Mouse (Mus musculus): ENCODE measurements around the gene Pak4. TPM values are rescaled to one million over a fixed set of nuclear protein-coding genes. Genes with fewer than 3 reads are reported as not detected.

Gene Pak4
- polyA plus RNA-seq, 1 experiment from 2014 or later: 18.1 TPM

- WGBS: 64% methylated on average over 4 of the region's 4 CpGs
Observed at GRCm38 (mm10) chr7:28558486-28558885, 39.5 kb downstream of the Pak4 start.

DNA sequence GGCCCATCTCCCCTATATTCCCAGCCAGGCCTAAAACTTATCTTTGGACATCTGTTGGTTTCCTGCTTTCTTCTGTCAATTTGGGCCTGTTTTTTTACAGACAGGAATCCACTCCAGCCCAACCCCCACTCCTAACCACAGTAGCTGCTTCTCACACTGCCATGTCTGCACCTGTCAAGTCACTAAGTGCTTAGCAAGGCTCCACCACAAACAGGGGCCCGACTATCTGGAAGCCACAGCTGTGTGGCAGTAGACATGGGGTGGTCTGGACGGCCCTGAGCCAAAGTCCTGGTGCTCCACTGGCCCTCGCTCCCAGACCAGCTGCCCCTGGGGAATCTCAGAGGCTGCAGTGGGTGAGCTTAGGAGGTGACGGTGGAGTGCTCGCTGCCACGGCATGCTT lies 40.3 kb downstream of the Pak4 start:
- WGBS: 91% methylated on average over 6 of the region's 6 CpGs
- no peak for ATAC-seq

More at GRCm38 (mm10) chr7:28558486-28558885, 39.5 kb downstream of the Pak4 start:
- no peak for ATAC-seq
- H3K27me3 ChIP-seq (ENCODE audit: control insufficient read depth, insufficient read depth, low read depth, low read length): no peaks in the 10 kb centered on the region
- no peaks in the 10 kb centered on the region for H3K9me3 ChIP-seq (replicated peaks; ENCODE audit: control insufficient read depth, low read length, poor library complexity, severe bottlenecking)
- no peaks in the 10 kb centered on the region for H3K4me1 ChIP-seq (ENCODE audit: control insufficient read depth, insufficient read depth, low read length)
- H3K4me2 ChIP-seq (ENCODE audit: low read length): no peak overlapping the region
- H3K4me3 ChIP-seq (ENCODE audit: low read depth, low read length): no peak overlapping the region
- no peak overlapping the region for H3K27ac ChIP-seq (ENCODE audit: low read length)
- no peak overlapping the region for H3K9ac ChIP-seq (ENCODE audit: low read depth, low read length)
- H3K36me3 ChIP-seq (ENCODE audit: control insufficient read depth, insufficient read depth, low read length): peaks cover 6% of the 10 kb centered on the region; the same call in 1 of the 2 replicates

DNA sequence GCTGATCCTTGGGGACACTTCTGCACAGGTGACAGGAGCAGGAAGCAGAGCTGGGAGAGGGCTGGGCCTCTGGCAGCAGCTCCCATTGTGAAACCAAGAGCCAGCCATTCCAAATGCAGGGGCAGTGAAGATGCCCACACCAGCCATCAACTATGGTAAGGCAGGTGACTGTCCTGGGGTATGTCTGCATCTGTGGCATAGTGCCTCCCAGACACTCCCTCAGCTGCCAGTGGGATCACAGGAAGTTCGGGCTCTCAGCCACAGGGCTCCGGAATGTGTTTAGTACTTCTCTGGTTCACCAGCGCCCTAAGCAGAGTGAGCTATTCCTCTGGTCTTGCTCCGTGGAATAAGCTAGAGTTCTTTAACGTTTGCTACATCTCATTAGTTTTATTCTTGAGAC lies 40.9 kb downstream of the Pak4 start:
- no peak overlapping the region for H3K4me2 ChIP-seq (ENCODE audit: low read length)
- WGBS: 76% methylated on average over 5 of the region's 5 CpGs
- H3K4me1 ChIP-seq (ENCODE audit: control insufficient read depth, insufficient read depth, low read length): no peaks in the 10 kb centered on the region
- H3K27me3 ChIP-seq (ENCODE audit: control insufficient read depth, insufficient read depth, low read depth, low read length): no peaks in the 10 kb centered on the region
- H3K27ac ChIP-seq (ENCODE audit: low read length): no peak overlapping the region
- no peak overlapping the region for H3K4me3 ChIP-seq (ENCODE audit: low read depth, low read length)
- H3K36me3 ChIP-seq (ENCODE audit: control insufficient read depth, insufficient read depth, low read length): peaks cover 6% of the 10 kb centered on the region; the same call in 1 of the 2 replicates
- no peaks in the 10 kb centered on the region for H3K9me3 ChIP-seq (replicated peaks; ENCODE audit: control insufficient read depth, low read length, poor library complexity, severe bottlenecking)
- ATAC-seq: no peak
- no peak overlapping the region for H3K9ac ChIP-seq (ENCODE audit: low read depth, low read length)

More for the DNA sequence above, 40.3 kb downstream of the Pak4 start:
- no peaks in the 10 kb centered on the region for H3K9me3 ChIP-seq (replicated peaks; ENCODE audit: control insufficient read depth, low read length, poor library complexity, severe bottlenecking)
- H3K9ac ChIP-seq (ENCODE audit: low read depth, low read length): no peak overlapping the region
- no peaks in the 10 kb centered on the region for H3K4me1 ChIP-seq (ENCODE audit: control insufficient read depth, insufficient read depth, low read length)
- H3K36me3 ChIP-seq (ENCODE audit: control insufficient read depth, insufficient read depth, low read length): peaks cover 6% of the 10 kb centered on the region; the same call in 1 of the 2 replicates
- H3K27me3 ChIP-seq (ENCODE audit: control insufficient read depth, insufficient read depth, low read depth, low read length): no peaks in the 10 kb centered on the region
- H3K4me3 ChIP-seq (ENCODE audit: low read depth, low read length): no peak overlapping the region
- H3K4me2 ChIP-seq (ENCODE audit: low read length): no peak overlapping the region
- no peak overlapping the region for H3K27ac ChIP-seq (ENCODE audit: low read length)

GRCm38 (mm10) chr7:28555939-28556535 lies 41.9 kb downstream of the Pak4 start:
- H3K4me1 ChIP-seq (ENCODE audit: control insufficient read depth, insufficient read depth, low read length): no peaks in the 10 kb centered on the region
- H3K36me3 ChIP-seq (ENCODE audit: control insufficient read depth, insufficient read depth, low read length): peaks cover 6% of the 10 kb centered on the region; the same call in 1 of the 2 replicates
- ATAC-seq: no peak
- H3K9ac ChIP-seq (ENCODE audit: low read depth, low read length): no peak overlapping the region
- H3K27ac ChIP-seq (ENCODE audit: low read length): no peak overlapping the region
- no peak overlapping the region for H3K4me3 ChIP-seq (ENCODE audit: low read depth, low read length)
- 16% methylated on average over 5 of the region's 5 CpGs for WGBS
- H3K9me3 ChIP-seq (replicated peaks; ENCODE audit: control insufficient read depth, low read length, poor library complexity, severe bottlenecking): no peaks in the 10 kb centered on the region
- H3K27me3 ChIP-seq (ENCODE audit: control insufficient read depth, insufficient read depth, low read depth, low read length): no peaks in the 10 kb centered on the region
- no peak overlapping the region for H3K4me2 ChIP-seq (ENCODE audit: low read length)

GRCm38 (mm10) chr7:28553076-28553475 lies 44.9 kb downstream of the Pak4 start:
- H3K9ac ChIP-seq (ENCODE audit: low read depth, low read length): no peak overlapping the region
- no peak overlapping the region for H3K4me3 ChIP-seq (ENCODE audit: low read depth, low read length)
- H3K36me3 ChIP-seq (ENCODE audit: control insufficient read depth, insufficient read depth, low read length): no peaks in the 10 kb centered on the region
- no peaks in the 10 kb centered on the region for H3K27me3 ChIP-seq (ENCODE audit: control insufficient read depth, insufficient read depth, low read depth, low read length)
- 93% methylated on average over 6 of the region's 6 CpGs for WGBS
- no peak for ATAC-seq
- H3K4me2 ChIP-seq (ENCODE audit: low read length): no peak overlapping the region
- H3K9me3 ChIP-seq (replicated peaks; ENCODE audit: control insufficient read depth, low read length, poor library complexity, severe bottlenecking): no peaks in the 10 kb centered on the region
- no peaks in the 10 kb centered on the region for H3K4me1 ChIP-seq (ENCODE audit: control insufficient read depth, insufficient read depth, low read length)
- H3K27ac ChIP-seq (ENCODE audit: low read length): no peak overlapping the region

- H3K4me3 ChIP-seq (ENCODE audit: low read depth, low read length): no peak overlapping the region
- no peak overlapping the region for H3K27ac ChIP-seq (ENCODE audit: low read length)
- H3K9ac ChIP-seq (ENCODE audit: low read depth, low read length): no peak overlapping the region
- no peak overlapping the region for H3K4me2 ChIP-seq (ENCODE audit: low read length)
- H3K36me3 ChIP-seq (ENCODE audit: control insufficient read depth, insufficient read depth, low read length): no peaks in the 10 kb centered on the region
- H3K27me3 ChIP-seq (ENCODE audit: control insufficient read depth, insufficient read depth, low read depth, low read length): peaks cover 24% of the 10 kb centered on the region
- ATAC-seq: no peak
- H3K9me3 ChIP-seq (replicated peaks; ENCODE audit: control insufficient read depth, low read length, poor library complexity, severe bottlenecking): no peaks in the 10 kb centered on the region
- 76% methylated on average over 6 of the region's 7 CpGs for WGBS
- H3K4me1 ChIP-seq (ENCODE audit: control insufficient read depth, insufficient read depth, low read length): peaks cover 15% of the 10 kb centered on the region; the same call in 1 of the 2 replicates
Observed at GRCm38 (mm10) chr7:28547628-28548027, 50.4 kb downstream of the Pak4 start.

GRCm38 (mm10) chr7:28547154-28547553 lies 50.8 kb downstream of the Pak4 start, which contains the start of gene Nccrp1:
Nccrp1 (minus strand) TSS chr7:28547254.
- ATAC-seq: no peak
- no peak within 1 kb of the TSS for H3K27ac ChIP-seq (ENCODE audit: low read length)
- H3K4me3 ChIP-seq (ENCODE audit: low read depth, low read length): peak within 1 kb of the TSS; percentile 37
- H3K4me2 ChIP-seq (ENCODE audit: low read length): peak within 1 kb of the TSS; percentile 73
- WGBS: 1% methylated on average over 5 of the region's 5 CpGs
- no peaks in the 10 kb centered on the region for H3K36me3 ChIP-seq (ENCODE audit: control insufficient read depth, insufficient read depth, low read length)
- peak within 1 kb of the TSS; percentile 60; the same call in 1 of the 2 replicates for H3K9ac ChIP-seq (ENCODE audit: low read depth, low read length)
- H3K27me3 ChIP-seq (ENCODE audit: control insufficient read depth, insufficient read depth, low read depth, low read length): peaks cover 24% of the 10 kb centered on the region
- H3K9me3 ChIP-seq (replicated peaks; ENCODE audit: control insufficient read depth, low read length, poor library complexity, severe bottlenecking): no peaks in the 10 kb centered on the region
- H3K4me1 ChIP-seq (ENCODE audit: control insufficient read depth, insufficient read depth, low read length): peaks cover 15% of the 10 kb centered on the region; the same call in 1 of the 2 replicates

- 0% methylated on average over 22 of the region's 22 CpGs for WGBS
- H3K36me3 ChIP-seq (ENCODE audit: control insufficient read depth, insufficient read depth, low read length): no peaks in the 10 kb centered on the region
- H3K4me3 ChIP-seq (ENCODE audit: low read depth, low read length): peak overlapping the region; percentile 37
- H3K27me3 ChIP-seq (ENCODE audit: control insufficient read depth, insufficient read depth, low read depth, low read length): peaks cover 24% of the 10 kb centered on the region
- no peaks in the 10 kb centered on the region for H3K9me3 ChIP-seq (replicated peaks; ENCODE audit: control insufficient read depth, low read length, poor library complexity, severe bottlenecking)
- peaks cover 15% of the 10 kb centered on the region; the same call in 1 of the 2 replicates for H3K4me1 ChIP-seq (ENCODE audit: control insufficient read depth, insufficient read depth, low read length)
- ATAC-seq: no peak
- no peak overlapping the region for H3K27ac ChIP-seq (ENCODE audit: low read length)
- H3K4me2 ChIP-seq (ENCODE audit: low read length): peak overlapping the region; percentile 73
- peak overlapping the region; percentile 60; the same call in 1 of the 2 replicates for H3K9ac ChIP-seq (ENCODE audit: low read depth, low read length)
Observed at GRCm38 (mm10) chr7:28546649-28547048, 51.3 kb downstream of the Pak4 start.

GRCm38 (mm10) chr7:28545891-28546210 lies 52.1 kb downstream of the Pak4 start:
- no peak overlapping the region for H3K4me3 ChIP-seq (ENCODE audit: low read depth, low read length)
- H3K9me3 ChIP-seq (replicated peaks; ENCODE audit: control insufficient read depth, low read length, poor library complexity, severe bottlenecking): no peaks in the 10 kb centered on the region
- 40% methylated on average over 7 of the region's 7 CpGs for WGBS
- H3K27me3 ChIP-seq (ENCODE audit: control insufficient read depth, insufficient read depth, low read depth, low read length): peaks cover 24% of the 10 kb centered on the region
- no peak overlapping the region for H3K4me2 ChIP-seq (ENCODE audit: low read length)
- ATAC-seq: no peak
- no peak overlapping the region for H3K9ac ChIP-seq (ENCODE audit: low read depth, low read length)
- no peaks in the 10 kb centered on the region for H3K36me3 ChIP-seq (ENCODE audit: control insufficient read depth, insufficient read depth, low read length)
- no peak overlapping the region for H3K27ac ChIP-seq (ENCODE audit: low read length)
- H3K4me1 ChIP-seq (ENCODE audit: control insufficient read depth, insufficient read depth, low read length): peaks cover 15% of the 10 kb centered on the region; the same call in 1 of the 2 replicates

All from midbrain, embryonic 16.5 days (tissue).